Mouse (Mus musculus): ENCODE measurements around the gene Islr. TPM values are rescaled to one million over a fixed set of nuclear protein-coding genes. Genes with fewer than 3 reads are reported as not detected.

Islr gene
- polyA plus RNA-seq, 1 experiment = not detected

DNA sequence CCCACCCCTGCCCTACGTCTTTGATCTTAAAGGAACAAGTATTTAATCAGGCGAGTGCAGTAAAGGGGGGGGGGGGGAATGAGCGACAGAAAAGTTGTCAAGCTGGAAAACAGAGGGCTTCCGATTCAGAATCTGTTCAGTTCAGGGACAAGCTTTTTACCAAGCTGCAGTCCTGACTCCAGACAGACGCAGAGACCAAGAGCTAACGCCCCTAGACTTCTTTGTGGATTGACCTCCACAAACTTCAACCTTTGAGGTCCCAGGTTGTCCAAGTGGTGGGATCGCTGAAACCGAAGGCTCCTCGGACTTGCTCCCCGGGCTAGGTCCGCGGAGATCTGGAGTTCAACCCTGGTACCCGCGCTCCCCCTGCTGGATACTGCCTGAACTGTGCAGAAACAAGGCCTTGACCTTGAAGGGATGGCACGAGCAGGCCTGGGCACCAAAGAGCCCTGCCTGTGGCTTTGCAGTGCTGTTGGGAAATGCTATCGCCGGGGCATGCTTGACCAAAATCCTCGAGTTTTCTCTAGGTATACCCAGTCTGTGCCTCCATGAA lies 418 bp upstream of the Islr start:
- Histone ChIP-seq H3K4me3 (ENCODE audit: insufficient read depth, low read length) (peak overlapping the region; percentile 50), H3K27ac (ENCODE audit: insufficient read depth, low read depth, low read length) (no peak overlapping the region), H3K4me1 (ENCODE audit: control insufficient read depth, insufficient read depth, low read length) (peaks cover 4% of the 10 kb centered on the region)
- TF ChIP-seq POLR2A (IDR thresholded peaks at IDR 0.05; ENCODE audit: borderline replicate concordance, low read depth, low read length) (no peak), CTCF (IDR thresholded peaks at IDR 0.05; ENCODE audit: low read depth, low read length) (peak; percentile 75)

DNA sequence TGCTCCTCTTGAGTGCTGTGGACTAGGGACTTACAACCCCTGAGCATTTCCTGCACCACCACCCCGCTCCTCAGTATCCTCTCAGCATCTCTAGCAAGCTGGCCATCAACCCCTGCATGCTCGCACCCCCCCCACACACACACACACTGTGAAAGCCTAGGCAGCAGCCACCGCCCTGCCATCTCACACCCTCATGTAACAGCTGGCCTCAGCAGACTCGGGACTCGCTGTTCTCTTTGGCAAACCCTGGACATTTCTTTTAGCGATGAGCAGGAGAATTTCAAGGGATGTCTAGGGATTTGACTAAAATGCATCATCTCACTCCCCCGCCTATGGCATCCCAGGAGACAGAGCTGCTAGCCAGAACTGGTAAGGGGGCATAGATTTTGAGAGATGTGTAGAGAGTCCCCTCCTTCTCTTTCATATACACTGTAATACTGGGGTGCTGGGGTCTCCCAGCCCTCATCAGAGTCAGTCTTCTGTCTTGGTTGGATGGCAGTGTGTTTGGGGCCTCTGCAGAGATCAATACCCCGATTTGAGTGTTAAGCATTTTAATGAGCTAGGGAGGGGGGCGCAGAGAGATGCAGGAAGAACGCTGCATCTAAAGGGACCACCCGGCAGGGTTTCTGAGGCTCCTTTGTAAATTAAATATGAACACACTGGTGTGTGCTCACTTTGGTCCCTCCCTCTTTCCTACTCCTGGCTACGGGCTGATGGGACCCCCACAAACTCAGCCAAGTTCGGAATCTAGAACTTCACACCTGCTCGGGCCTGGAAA lies 1.2 kb downstream of the Islr start:
- Histone ChIP-seq H3K4me3 (ENCODE audit: insufficient read depth, low read length) (no peak overlapping the region), H3K4me1 (ENCODE audit: control insufficient read depth, insufficient read depth, low read length) (0 out of 2 replicates have a peak, but pooled peaks cover 2% of the 10 kb centered on the region), H3K27ac (ENCODE audit: insufficient read depth, low read depth, low read length) (no peak overlapping the region)
- TF ChIP-seq POLR2A (IDR thresholded peaks at IDR 0.05; ENCODE audit: borderline replicate concordance, low read depth, low read length) (no peak), CTCF (IDR thresholded peaks at IDR 0.05; ENCODE audit: low read depth, low read length) (no peak)

DNA sequence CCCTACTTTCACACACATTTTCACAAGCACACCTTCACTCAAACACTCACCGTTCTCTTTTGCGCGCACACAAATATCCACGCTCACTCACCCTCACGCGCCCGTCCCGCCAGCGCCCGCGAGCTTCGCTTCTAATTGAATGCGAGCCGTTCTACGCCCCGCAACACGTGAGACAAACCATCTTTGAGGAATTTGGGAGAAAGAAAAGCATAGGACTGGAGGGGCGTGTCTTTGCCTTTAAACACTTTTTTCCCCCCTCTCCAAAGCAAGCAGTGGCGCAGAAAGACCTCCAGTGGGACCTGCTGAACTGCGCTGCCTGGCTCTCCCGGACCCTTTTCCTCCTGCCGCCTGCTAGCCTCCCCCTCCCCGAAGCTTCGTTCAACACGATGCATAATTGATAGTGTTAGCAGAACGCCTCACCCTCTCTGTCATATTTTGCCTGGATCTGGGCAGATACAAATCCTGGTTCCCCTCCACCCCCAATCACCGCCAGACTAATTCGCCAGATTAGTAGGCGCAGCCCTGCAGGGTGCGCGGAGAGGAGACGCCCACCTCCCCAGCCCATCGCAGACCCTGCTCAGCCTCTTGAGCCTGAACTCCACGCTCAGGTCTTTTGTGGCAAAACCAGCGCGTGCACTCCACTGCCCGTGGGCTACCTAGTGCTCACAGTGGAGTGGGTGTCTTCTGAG lies 2.1 kb downstream of the Islr start:
- Histone ChIP-seq H3K4me3 (ENCODE audit: insufficient read depth, low read length) (no peak overlapping the region), H3K4me1 (ENCODE audit: control insufficient read depth, insufficient read depth, low read length) (0 out of 2 replicates have a peak, but pooled peaks cover 2% of the 10 kb centered on the region), H3K27ac (ENCODE audit: insufficient read depth, low read depth, low read length) (no peak overlapping the region)
- TF ChIP-seq POLR2A (IDR thresholded peaks at IDR 0.05; ENCODE audit: borderline replicate concordance, low read depth, low read length) (no peak), CTCF (IDR thresholded peaks at IDR 0.05; ENCODE audit: low read depth, low read length) (no peak)

DNA sequence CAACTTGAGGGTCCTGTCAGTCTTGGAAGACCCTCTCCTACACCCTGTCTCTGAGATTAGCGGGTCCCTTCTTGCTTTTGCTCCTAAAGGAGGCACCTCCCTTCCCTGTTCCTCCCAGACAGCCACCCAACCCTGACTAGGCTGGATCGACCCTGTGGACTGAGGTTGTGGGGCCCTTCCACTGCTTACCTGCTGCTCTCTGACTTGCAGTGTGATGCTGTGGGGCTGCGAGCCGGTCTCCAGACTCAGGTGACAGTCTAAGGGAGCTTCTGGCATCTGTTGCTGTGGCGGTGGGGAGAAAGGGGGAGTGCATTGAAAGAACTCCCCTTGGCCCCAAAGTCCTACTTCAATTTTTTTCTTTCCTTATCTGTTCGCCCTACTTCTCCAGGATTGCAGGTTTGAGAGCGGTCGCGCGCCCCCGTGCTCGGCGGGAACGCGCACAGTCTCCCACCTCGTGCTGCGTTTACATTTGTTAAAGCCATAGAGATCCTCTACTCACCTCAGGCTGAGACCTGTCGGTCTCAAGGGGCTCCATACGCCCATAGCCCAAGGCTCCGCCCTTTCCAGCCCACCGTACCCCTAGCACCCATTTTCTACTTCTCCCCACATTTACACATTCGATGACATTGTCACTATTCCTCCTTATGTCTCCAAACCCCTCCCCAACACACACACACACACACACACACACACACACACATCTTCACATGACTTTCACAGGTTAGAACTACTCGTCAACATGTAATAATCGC lies 2.8 kb downstream of the Islr start:
- TF ChIP-seq CTCF (IDR thresholded peaks at IDR 0.05; ENCODE audit: low read depth, low read length) = no peak
- no peak for TF ChIP-seq POLR2A (IDR thresholded peaks at IDR 0.05; ENCODE audit: borderline replicate concordance, low read depth, low read length)
- H3K4me1 ChIP-seq (ENCODE audit: control insufficient read depth, insufficient read depth, low read length) = 0 out of 2 replicates have a peak, but pooled peaks cover 2% of the 10 kb centered on the region
- H3K4me3 ChIP-seq (ENCODE audit: insufficient read depth, low read length) = no peak overlapping the region
- no peak overlapping the region for H3K27ac ChIP-seq (ENCODE audit: insufficient read depth, low read depth, low read length)

DNA sequence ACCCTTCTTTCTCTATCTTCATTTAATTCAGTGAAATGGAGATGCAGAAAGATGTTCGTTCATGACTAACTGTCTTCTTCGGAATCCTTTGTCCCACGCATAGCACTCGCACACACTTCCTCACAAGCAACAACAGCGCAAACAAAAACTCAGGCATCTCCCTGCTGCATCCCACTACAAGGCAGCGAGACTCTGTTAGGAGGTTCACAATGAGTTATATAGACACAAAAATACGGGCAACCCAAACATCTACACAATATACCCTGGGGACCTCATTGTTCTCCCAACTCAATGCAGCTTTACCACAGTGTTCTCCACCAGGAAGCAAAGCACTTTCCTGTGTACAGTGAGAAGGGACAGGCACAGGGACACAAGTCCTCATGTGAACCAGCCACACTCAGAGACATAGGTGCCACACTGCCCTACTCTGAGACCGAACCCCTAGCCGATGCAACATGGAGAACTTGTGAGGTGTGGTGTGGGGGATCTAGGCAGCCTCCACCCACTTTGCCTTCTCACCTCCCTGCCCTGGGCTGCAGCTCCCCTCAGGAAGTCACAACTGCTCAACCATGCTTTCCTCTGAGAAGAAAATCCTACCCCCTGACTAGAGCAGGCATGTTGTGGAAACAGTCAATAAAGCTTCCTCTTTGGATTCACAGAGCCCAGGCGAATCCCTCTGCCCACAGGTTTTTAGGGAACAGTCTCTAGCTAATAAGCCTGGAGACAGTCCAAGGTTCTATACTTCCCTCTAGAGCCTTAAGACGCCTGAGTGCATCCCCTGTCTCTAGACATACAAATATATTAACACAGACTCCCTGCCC lies 3.6 kb downstream of the Islr start:
- no peak for TF ChIP-seq POLR2A (IDR thresholded peaks at IDR 0.05; ENCODE audit: borderline replicate concordance, low read depth, low read length)
- no peak for TF ChIP-seq CTCF (IDR thresholded peaks at IDR 0.05; ENCODE audit: low read depth, low read length)
- no peak overlapping the region for H3K27ac ChIP-seq (ENCODE audit: insufficient read depth, low read depth, low read length)
- no peak overlapping the region for H3K4me3 ChIP-seq (ENCODE audit: insufficient read depth, low read length)
- H3K4me1 ChIP-seq (ENCODE audit: control insufficient read depth, insufficient read depth, low read length) = 0 out of 2 replicates have a peak, but pooled peaks cover 2% of the 10 kb centered on the region

DNA sequence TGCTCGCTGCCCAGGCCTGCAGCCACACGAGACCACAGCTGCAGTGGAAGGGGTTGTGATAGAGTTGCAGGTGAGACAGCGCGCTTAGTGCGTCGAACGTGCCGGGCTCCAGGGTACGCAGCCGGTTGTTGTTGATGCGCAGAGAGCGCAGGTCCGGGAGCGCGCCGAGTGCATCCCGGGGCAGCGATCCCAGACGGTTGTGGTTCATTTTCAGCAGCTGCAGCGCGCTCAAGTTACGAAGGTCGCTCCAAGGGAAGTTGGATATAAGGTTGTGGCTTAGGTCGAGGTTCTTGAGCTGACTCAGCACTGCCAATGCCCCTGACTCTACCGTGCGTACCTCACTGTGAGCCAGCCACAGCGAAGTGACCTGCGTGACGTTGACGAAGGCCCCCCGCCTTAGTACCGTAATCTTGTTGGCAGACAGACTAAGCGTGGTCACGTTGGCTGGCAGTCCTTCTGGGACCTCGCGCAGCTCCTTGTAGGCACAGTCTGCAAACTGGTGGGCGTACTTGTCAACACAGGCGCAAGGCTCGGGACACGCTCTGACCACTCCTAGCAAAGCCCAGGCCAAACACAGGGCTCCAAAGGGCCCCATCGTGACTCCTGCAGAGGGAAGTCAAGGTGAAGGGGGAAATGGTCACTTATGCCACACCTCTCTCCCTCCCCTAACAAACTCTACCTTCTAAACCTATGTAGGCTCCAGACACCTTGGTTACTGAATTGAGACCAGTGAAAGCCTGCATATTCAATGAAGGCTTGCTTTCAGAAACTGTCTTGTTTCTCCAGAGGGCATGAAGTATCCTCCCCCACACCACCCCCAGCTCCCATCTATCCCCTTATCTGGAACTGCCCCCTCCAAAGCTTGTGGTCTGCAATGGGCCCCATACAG lies 4.5 kb downstream of the Islr start:
- no peak for TF ChIP-seq POLR2A (IDR thresholded peaks at IDR 0.05; ENCODE audit: borderline replicate concordance, low read depth, low read length)
- no peak for TF ChIP-seq CTCF (IDR thresholded peaks at IDR 0.05; ENCODE audit: low read depth, low read length)
- Histone ChIP-seq H3K4me1 (ENCODE audit: control insufficient read depth, insufficient read depth, low read length) (0 out of 2 replicates have a peak, but pooled peaks cover 2% of the 10 kb centered on the region), H3K27ac (ENCODE audit: insufficient read depth, low read depth, low read length) (no peak overlapping the region), H3K4me3 (ENCODE audit: insufficient read depth, low read length) (no peak overlapping the region)

DNA sequence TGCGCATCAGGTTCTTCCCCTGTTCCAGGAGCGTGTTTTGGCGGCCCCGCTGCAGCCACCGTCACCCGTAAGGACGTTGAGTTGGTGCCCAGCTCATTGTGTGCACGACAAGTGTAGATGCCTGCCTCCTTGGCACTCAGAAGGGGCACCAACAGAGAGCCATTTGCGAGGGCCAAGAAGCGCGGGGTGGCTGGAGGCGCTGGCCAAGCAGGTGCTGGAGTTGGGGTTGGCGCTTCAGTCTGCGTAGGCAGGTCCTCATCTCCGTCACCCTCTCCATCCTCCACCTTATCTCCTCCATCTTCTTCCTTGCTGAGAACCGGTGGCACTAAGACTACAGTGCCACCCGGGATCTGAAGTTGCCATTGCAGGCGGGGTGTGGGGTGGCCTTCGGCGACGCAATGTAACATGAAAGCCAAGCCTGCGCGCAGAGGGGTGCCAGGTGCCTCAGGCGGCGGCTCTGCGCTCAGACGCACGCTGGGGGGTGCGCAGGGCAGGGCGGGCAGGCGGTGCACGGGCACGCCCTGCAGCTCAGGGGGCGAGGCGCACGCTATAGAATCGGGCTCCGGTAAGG lies 5.2 kb downstream of the Islr start:
- Histone ChIP-seq H3K4me1 (ENCODE audit: control insufficient read depth, insufficient read depth, low read length) (0 out of 2 replicates have a peak, but pooled peaks cover 2% of the 10 kb centered on the region), H3K4me3 (ENCODE audit: insufficient read depth, low read length) (no peak overlapping the region), H3K27ac (ENCODE audit: insufficient read depth, low read depth, low read length) (no peak overlapping the region)
- no peak for TF ChIP-seq CTCF (IDR thresholded peaks at IDR 0.05; ENCODE audit: low read depth, low read length)
- no peak for TF ChIP-seq POLR2A (IDR thresholded peaks at IDR 0.05; ENCODE audit: borderline replicate concordance, low read depth, low read length)
